Mouse (Mus musculus) liver, embryonic 14 days (tissue): Measurements from ENCODE around the gene Gm9507. TPM values are rescaled to one million over a fixed set of nuclear protein-coding genes. Genes with fewer than 3 reads are reported as not detected.

Source experiments
- polyA plus RNA-seq: library from polyadenylated mRNA; depleted of rRNA; stranded (reverse); fragments of >200 nt; gene quantifications from 2 replicates; pipeline ENCODE4 v1.2.3, GENCODE M21; 2012; rRNA removed

Gm9507 gene
- not detected in 2 replicates for polyA plus RNA-seq

GRCm38 (mm10) chr10:77811743-77812142 is at the start of gene Gm9507:
Gm9507 (minus strand) TSS chr10:77811843.

GRCm38 (mm10) chr10:77852559-77852958 is 40.9 kb upstream of the Gm9507 start, which contains the start of gene Gm10318:
Gm10318 (plus strand) TSS chr10:77852859.

GRCm38 (mm10) chr10:77846503-77846902 is 34.9 kb upstream of the Gm9507 start, which contains the start of gene Gm36176:
Gm36176 (plus strand) TSS chr10:77846803.

GRCm38 (mm10) chr10:77835647-77836046 is 24.0 kb upstream of the Gm9507 start, which contains the start of gene Krtap10-10:
Krtap10-10 (plus strand) TSS chr10:77835947.

GRCm38 (mm10) chr10:77826951-77827350 is 15.3 kb upstream of the Gm9507 start, which contains the start of gene Krtap10-4:
Krtap10-4 (minus strand) TSS chr10:77827095.

GRCm38 (mm10) chr10:77814382-77814781 is 2.7 kb upstream of the Gm9507 start, which contains the start of gene Gm2696:
Gm2696 (plus strand) TSS chr10:77814682.

GRCm38 (mm10) chr10:77798921-77799508 is 12.6 kb downstream of the Gm9507 start, which contains the start of gene Gm19668:
Gm19668 (minus strand) TSS chr10:77799133.

GRCm38 (mm10) chr10:77794976-77795375 is 16.7 kb downstream of the Gm9507 start, which contains the start of gene Gm9639:
Gm9639 (minus strand) TSS chr10:77795076.

GRCm38 (mm10) chr10:77787876-77788275 is 23.8 kb downstream of the Gm9507 start, which contains the start of gene Gm7137:
Gm7137 (minus strand) TSS chr10:77788200.

GRCm38 (mm10) chr10:77782442-77782841 is 29.2 kb downstream of the Gm9507 start, which contains the start of gene Gm3250:
Gm3250 (minus strand) TSS chr10:77782542.

GRCm38 (mm10) chr10:77776844-77777243 is 34.8 kb downstream of the Gm9507 start, which contains the start of gene Gm7138:
Gm7138 (minus strand) TSS chr10:77776944.

GRCm38 (mm10) chr10:77771225-77771624 is 40.4 kb downstream of the Gm9507 start, which contains the start of gene Gm3238:
Gm3238 (minus strand) TSS chr10:77771325.

Other genes starting within 250 kb of the Gm9507 start
- 38.1 and 43.6 TPM in 2 replicates for gene Pttg1ip, start 230.1 kb downstream of the Gm9507 start, polyA plus RNA-seq
- gene Sumo3, start 205.7 kb downstream of the Gm9507 start, polyA plus RNA-seq, result 99.8 and 106 TPM in 2 replicates
- gene Gm49325, start 205.6 kb downstream of the Gm9507 start, polyA plus RNA-seq, result 0.09 and 0.12 TPM in 2 replicates
- 19.0 and 20.8 TPM in 2 replicates for gene Ube2g2, start 189.6 kb downstream of the Gm9507 start, polyA plus RNA-seq
- gene Tspear, start 125.3 kb downstream of the Gm9507 start, polyA plus RNA-seq, result 0.03 and 0.10 TPM in 2 replicates
- gene Gm19402, start 121.1 kb downstream of the Gm9507 start, polyA plus RNA-seq, result not detected in 2 replicates
- not detected in 2 replicates for gene Gm9508, start 114.6 kb downstream of the Gm9507 start, polyA plus RNA-seq
- gene Gm10272, start 105.2 kb downstream of the Gm9507 start, polyA plus RNA-seq, result not detected in 2 replicates
- not detected in 2 replicates for gene Gm10024, start 100.4 kb downstream of the Gm9507 start, polyA plus RNA-seq
- not detected in 2 replicates for gene Gm10142, start 96.0 kb downstream of the Gm9507 start, polyA plus RNA-seq
- not detected in 2 replicates for gene Krtap12-1, start 91.2 kb downstream of the Gm9507 start, polyA plus RNA-seq
- gene Gm10100, start 85.4 kb downstream of the Gm9507 start, polyA plus RNA-seq, result not detected in 2 replicates
- gene Gm18596, start 69.2 kb downstream of the Gm9507 start, polyA plus RNA-seq, result not detected in 2 replicates
- gene Gm9736, start 60.5 kb downstream of the Gm9507 start, polyA plus RNA-seq, result not detected in 2 replicates
- gene Gm3233, start 52.2 kb downstream of the Gm9507 start, polyA plus RNA-seq, result not detected in 2 replicates
- gene Gm3238, start 40.5 kb downstream of the Gm9507 start, polyA plus RNA-seq, result not detected in 2 replicates
- gene Gm7138, start 34.9 kb downstream of the Gm9507 start, polyA plus RNA-seq, result not detected in 2 replicates
- gene Gm3250, start 29.3 kb downstream of the Gm9507 start, polyA plus RNA-seq, result not detected in 2 replicates
- gene Gm7137, start 23.6 kb downstream of the Gm9507 start, polyA plus RNA-seq, result not detected in 2 replicates
- not detected in 2 replicates for gene Gm9639, start 16.8 kb downstream of the Gm9507 start, polyA plus RNA-seq
- gene Gm19668, start 12.7 kb downstream of the Gm9507 start, polyA plus RNA-seq, result not detected in 2 replicates
- gene Gm2696, start 2.8 kb upstream of the Gm9507 start, polyA plus RNA-seq, result not detected in 2 replicates
- gene Krtap10-4, start 15.3 kb upstream of the Gm9507 start, polyA plus RNA-seq, result not detected in 2 replicates
- gene Krtap10-10, start 24.1 kb upstream of the Gm9507 start, polyA plus RNA-seq, result not detected in 2 replicates
- gene Gm36176, start 35.0 kb upstream of the Gm9507 start, polyA plus RNA-seq, result not detected in 2 replicates
- gene Gm10318, start 41.0 kb upstream of the Gm9507 start, polyA plus RNA-seq, result not detected in 2 replicates
- not detected in 2 replicates for gene Gm3285, start 50.1 kb upstream of the Gm9507 start, polyA plus RNA-seq
- 5.5 and 6.6 TPM in 2 replicates for gene Lrrc3, start 90.7 kb upstream of the Gm9507 start, polyA plus RNA-seq
- 0.93 and 1.5 TPM in 2 replicates for gene Trpm2, start 158.7 kb upstream of the Gm9507 start, polyA plus RNA-seq
- 4.4 and 4.9 TPM in 2 replicates for gene 1810043G02Rik, start 166.7 kb upstream of the Gm9507 start, polyA plus RNA-seq
- gene Pfkl, start 198.2 kb upstream of the Gm9507 start, polyA plus RNA-seq, result 43.9 and 47.1 TPM in 2 replicates
- gene Dnmt3l, start 230.1 kb upstream of the Gm9507 start, polyA plus RNA-seq, result not detected in 2 replicates
- gene Aire, start 231.8 kb upstream of the Gm9507 start, polyA plus RNA-seq, result 0.01 TPM in 1 of 2 replicates, not detected in the other